Mouse (Mus musculus) heart, postnatal 10 days (tissue): ENCODE data around the gene Aspscr1. TPM values are rescaled to one million over a fixed set of nuclear protein-coding genes. Genes with fewer than 3 reads are reported as not detected.
"Not testable (repeated sequence)": the region's sequence is repeated elsewhere in the genome, so short reads cannot be mapped to it uniquely, and the experiment has no call there.

Source experiments
- DNase-seq, 2 experiments: peaks; one replicate each; pipeline ENCODE4 v3.0.0; 2021
- intact Hi-C: fragments of 180-260 bp; cut with DNase I; formaldehyde crosslinking; loops from one replicate; pipeline ENCODE4 v1.15.1; 2025
- total RNA-seq, 2 experiments: library from RNA; stranded (reverse); gene quantifications; 2 replicates each; pipeline ENCODE4 v1.2.3; 2021

The Aspscr1 gene
- total RNA-seq, 2 experiments from 2014 or later: 52.8 to 53.0 TPM

DNA sequence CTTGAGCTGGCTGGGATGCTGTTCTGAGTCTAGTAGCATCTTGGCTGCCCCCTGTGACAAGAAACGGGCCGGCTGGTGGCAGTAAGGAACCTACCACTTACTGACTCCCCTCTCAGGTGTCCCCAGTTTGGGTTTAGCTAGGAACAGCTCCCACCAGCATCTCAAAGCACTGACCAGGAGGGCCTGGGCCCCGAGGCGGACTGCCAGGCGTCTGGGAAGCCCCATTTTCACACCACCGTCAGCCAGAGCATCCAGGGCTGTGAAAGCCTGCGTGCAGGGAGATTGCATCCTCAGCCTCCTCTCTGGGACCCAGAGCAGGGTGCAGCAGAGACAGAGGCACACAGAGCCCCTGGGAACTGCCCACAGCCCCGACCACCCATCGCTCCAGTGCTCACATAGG is 31.5 kb upstream of the Aspscr1 start:
- intact Hi-C loops: no loop called here
- no peak for DNase-seq

DNA sequence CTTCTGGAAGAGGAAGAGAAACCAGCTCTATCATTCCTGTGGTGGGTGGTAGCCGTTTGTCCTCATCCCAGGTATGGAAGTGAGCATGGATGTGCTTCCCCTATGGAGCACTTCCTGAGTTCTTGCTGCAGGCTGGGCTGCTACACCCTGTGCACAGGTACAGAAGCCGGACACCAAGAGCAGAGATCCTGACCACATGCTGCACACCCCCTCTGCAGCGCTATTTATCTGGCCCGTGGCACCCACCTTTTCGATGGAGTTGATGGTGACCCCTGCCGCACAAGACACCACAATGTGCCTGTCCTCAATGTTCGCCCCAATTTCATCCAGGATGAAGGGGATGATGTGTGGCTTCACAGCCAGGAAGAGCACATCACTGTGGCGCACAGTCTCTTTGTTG is 30.9 kb upstream of the Aspscr1 start:
- DNase-seq: no peak
- intact Hi-C loops: no loop called here

- no peak for DNase-seq
- intact Hi-C loops: no loop called here
These were observed 29.7 kb upstream of the Aspscr1 start for GRCm38 (mm10) chr11:120642939-120643600.

GRCm38 (mm10) chr11:120643601-120643987 is 29.2 kb upstream of the Aspscr1 start, which contains the start of gene Pycr1:
Pycr1 (minus strand) TSS chr11:120643769.
- peak; percentile 96 for DNase-seq
- intact Hi-C loops: no loop called here

GRCm38 (mm10) chr11:120647047-120647830 is 25.5 kb upstream of the Aspscr1 start:
- DNase-seq: peak in 1 of 2 experiments; percentile 39
- intact Hi-C loops: no loop called here

GRCm38 (mm10) chr11:120648001-120648476 is 24.7 kb upstream of the Aspscr1 start, which contains the start of gene Myadml2:
Myadml2 (minus strand) TSS chr11:120648158.
- DNase-seq: peak; percentile 75 to 76
- intact Hi-C loops: no loop called here

- DNase-seq: no peak
- intact Hi-C loops: no loop called here
These were observed 20.9 kb upstream of the Aspscr1 start for GRCm38 (mm10) chr11:120651872-120652271.

DNA sequence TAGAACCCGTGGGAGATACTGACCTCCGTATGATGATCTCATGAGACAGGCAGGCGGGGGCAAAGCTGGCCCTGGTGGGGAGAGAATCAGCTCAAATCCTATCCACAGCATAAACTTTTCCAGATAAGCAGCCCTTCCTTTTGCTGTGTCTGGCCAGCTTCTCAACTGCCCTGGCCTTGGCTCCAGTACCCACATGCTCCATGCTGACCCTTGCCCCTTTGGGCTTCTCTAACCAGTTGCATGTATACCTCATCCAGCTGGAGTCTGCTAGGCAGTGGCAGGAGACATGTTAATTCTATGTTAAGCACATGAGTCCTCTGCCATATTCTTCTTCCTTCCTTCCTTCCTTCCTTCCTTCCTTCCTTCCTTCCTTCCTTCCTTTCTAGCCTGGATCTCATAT is 18.0 kb upstream of the Aspscr1 start:
- intact Hi-C loops: loop anchor here (5.0 kb wide), 1 partner anchor 123 kb away; no protein-coding TSS in a partner anchor
- no peak for DNase-seq

DNA sequence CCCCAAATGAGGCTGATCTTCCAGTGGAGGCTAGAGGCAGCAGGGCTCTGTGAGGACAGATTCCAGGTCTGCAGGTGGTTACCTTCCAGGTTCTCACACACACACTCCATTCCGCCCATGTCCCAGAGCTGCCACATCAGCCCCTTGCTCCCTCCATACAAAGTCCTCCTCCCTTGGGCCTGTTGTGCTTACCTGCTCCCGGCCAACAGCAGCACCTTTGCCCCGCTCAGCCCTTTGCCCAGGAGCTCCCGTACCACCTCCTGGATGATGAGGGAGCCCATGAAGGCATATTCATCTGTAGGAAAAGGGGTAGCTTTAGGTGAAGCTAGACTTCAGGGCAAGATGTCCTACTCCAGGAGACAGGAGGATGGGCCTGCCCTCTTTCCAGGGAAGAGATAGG is 15.5 kb upstream of the Aspscr1 start:
- intact Hi-C loops: loop anchor here (5.0 kb wide), 1 partner anchor 120 kb away; no protein-coding TSS in a partner anchor
- DNase-seq: no peak

DNA sequence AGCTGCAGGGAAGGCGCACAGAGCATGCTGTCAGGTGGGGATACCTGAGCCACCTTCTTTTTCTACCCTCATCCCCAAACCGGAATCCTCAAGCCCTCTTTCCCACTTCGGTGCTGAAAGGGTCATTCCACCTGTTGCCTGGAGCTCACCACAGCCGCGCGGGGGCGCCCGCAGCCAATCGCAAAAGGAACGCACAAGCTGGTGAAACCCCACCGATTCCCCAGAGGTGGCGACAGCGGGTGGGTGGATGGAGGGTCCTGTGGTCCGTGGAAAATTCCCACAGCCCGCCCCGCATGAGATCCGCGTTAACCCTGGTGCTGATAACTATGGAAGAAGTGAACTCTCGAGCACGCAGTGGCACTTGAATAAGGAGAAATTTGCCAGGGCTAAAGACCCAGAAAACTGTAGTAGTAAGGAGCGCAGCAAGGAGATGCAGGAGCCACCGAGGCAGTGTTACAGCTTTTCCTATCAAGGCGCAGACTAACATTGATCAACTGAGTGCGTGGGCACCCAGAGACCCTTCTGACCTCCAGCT is 13.8 kb upstream of the Aspscr1 start:
- DNase-seq: peak; percentile 85 to 90
- intact Hi-C loops: loop anchor here (1.0 to 5.0 kb wide), 3 partner anchors 20 to 118 kb away; no protein-coding TSS in a partner anchor

- intact Hi-C loops: loop anchor here (1.0 to 5.0 kb wide), 3 partner anchors 19 to 118 kb away; no protein-coding TSS in a partner anchor
- DNase-seq: no peak
These were observed 13.1 kb upstream of the Aspscr1 start for GRCm38 (mm10) chr11:120659509-120660300.

DNA sequence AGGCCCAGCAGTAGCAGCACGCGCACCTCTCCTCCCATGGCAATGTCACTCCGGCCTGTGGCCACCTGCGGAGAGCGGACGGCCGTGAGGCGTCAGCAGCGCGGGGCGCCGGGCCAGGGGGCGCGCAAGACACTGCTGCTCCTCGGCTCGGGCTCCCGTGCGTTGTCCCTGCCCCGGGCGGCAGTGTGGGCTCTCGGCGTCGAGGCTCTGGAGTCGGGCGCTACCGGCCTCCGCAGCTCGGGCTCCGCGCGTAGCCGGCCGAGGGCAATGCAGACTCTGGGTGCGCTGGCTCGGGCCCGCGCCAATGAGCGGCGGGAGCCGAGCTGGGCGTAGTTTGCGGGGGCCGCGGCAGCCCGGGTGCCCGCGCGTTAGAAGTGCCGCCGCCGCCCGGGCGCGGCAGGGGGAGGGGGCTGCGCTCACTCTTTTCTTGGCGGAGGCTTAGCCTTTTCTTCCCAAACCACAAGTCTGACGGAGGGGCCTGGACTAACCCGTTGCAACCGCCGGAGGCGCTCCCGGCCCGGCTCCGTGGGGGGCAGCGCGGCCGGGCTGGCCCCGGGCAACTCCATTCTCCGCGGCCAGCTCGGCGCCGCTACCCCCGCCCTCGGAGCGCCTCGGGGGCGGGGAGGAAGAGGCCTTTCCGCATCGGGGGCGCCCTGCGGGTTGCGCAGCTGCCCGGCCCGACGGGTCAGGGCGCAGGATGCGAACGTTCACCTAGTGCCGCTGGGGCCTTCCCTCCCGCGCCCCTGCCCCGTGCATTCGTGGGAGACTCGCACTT is 12.3 kb upstream of the Aspscr1 start:
- intact Hi-C loops: no loop called here
- peak; percentile 42 to 51 for DNase-seq

DNA sequence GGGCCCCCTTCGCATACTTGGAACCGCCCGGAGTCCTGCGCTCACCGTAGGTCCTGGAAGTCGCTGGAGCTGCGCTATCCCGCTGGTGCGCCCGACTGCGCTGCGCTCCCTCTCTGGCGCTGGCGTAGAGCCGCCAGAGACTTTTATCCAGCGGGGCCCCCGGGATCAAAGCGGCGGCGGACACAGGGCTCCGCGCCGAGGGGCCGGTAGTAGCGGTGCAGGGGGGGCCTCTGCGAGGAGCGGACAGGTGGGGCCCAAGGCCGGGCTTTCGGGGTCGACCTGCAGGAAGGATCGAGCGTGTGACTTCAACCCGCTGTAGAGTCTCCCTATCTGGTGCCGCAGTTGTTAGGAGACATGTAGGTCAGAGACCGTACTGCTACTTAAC is 11.7 kb upstream of the Aspscr1 start, which contains the start of gene Notum:
TSS of gene Notum (minus strand) at position 100 of the 385 bp plus-strand sequence.
- intact Hi-C loops: no loop called here
- DNase-seq: no peak

DNA sequence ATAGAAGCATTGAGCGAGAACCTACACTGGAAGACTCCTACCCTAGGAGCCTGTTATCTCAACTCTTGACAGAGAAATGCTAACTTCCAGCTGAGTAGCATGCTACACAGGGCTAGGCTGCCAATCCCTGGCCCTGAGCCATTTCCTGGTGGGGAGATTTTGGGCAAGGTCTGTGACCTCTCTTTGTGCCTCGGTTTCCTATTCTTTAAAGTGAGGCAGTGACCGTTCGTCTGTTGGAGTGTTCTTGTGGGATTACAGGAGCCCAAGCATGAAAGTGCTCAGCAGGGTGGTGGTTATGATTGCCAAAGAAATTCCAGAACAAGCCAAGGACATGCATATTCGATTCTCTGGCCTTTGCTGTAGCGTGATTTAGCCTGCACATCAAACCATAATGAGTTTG is 10.0 kb upstream of the Aspscr1 start:
- DNase-seq: no peak
- intact Hi-C loops: no loop called here

DNA sequence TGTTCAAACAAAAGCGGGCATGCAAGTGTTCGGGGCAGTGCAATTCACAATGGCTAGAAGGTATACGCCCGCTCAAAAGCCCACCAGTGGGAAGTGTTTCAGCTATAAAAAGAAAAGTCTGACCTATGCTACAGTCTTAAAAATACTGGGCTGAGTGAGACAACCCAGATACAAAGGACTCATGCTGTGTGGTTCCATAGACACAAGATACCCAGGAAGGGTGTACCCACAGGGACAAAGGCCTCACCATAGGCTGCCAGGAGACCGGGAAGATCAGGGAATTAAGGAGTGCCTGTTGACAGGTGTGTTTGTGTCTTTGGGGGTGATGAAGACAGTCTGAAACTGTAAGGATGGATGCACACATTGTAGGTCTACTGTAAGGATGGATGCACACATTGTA is 9.1 kb upstream of the Aspscr1 start:
- no peak for DNase-seq
- intact Hi-C loops: no loop called here

DNA sequence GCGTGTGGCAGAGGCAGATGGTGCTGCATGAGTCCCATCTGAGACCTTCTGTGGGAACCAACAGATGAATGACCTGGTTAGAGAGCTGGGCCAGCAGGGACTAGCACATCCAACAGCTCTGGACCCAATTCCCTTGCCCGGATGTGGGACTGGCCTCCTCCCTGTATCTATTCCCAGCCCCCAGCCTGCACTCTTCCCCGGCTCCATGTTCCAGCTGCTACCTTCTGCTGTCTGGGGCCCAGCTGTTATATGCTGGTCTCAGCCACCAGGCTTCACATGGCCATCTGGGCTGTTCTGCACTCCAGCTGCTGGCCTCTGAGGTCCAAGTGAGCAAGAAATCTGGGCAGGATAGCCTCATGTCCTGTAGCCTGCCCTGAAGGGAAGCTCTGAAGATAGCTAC is 7.4 kb upstream of the Aspscr1 start:
- intact Hi-C loops: no loop called here
- DNase-seq: peak; percentile 85

- intact Hi-C loops: no loop called here
- DNase-seq: peak in 1 of 2 experiments; percentile 36
These were observed 6.2 kb upstream of the Aspscr1 start for GRCm38 (mm10) chr11:120666617-120667016.

GRCm38 (mm10) chr11:120673594-120674122 is 885 bp downstream of the Aspscr1 start:
- intact Hi-C loops: no loop called here
- DNase-seq: no peak

DNA sequence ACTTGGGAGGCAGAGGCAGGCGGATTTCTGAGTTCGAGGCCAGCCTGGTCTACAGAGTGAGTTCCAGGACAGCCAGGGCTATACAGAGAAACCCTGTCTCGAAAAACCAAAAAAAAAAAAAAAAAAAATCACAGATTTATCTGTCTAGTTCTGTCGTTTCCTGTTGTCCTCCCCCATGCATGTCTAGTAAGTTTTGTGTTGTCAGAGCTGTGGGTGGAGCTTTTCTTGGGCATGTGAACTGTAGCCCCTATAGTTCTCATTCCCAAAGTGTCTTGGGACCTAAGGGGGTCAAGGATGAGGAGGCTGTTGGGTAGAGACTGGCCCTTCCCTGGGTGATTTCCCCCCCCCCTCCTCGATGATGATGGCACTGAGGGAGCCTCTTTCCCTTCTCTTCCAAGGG is 3.1 kb downstream of the Aspscr1 start:
- intact Hi-C loops: not testable (repeated sequence)

More for the DNA sequence above, 3.1 kb downstream of the Aspscr1 start:
- not testable (repeated sequence) for DNase-seq
